Mouse (Mus musculus): ENCODE measurements around the gene Maats1.

DNA sequence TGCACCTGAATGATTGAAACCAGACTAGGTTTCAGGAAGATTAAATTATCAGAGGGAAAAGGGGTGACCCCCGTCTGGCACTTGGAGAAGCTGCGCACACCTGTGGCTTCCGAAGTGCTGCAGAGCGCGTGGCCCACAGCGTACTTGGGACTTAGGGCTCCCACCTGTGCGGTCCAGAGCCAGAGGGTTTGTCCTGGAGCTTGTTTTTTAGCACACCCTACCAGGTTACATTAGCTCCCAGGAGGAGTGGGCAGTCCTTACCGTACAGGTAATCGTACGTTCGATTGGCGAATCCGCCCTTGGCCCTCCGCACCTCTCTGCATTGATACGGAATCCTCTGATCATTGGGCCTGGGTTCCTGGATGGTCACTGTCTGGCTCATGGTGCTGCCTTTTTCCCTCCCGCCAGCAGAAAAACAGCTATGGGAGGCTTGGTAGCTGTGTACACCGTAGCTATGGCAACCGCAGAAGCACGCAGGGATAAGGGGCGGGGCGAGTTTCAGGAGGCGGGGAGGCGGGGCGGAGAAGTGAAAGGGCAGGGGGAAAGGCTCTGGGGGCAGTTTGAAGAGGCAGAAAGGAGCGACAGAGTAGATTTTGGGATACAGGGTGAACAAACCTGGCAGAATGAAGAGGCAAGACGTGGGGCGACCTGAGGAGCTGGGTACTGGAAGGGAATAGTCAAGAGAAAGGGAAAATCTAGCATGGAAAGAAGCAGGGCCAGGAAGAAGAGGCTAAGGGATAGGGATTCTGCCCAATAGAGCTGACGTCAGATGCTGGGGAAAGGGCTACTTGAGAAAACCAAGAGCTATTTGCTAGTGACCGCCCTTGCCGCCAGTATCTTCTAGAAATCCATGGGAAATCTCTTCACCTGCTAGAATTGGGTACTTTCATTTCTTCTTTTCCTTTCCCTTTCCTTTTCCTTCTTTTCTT is at the start of gene Maats1:
- no peak for TF ChIP-seq POLR2A (IDR thresholded peaks at IDR 0.05; ENCODE audit: extremely low read depth, insufficient read depth, low read length)
- no peak for TF ChIP-seq CTCF (IDR thresholded peaks at IDR 0.05; ENCODE audit: extremely low read depth, insufficient read depth, low read length)
